Mouse (Mus musculus) cortical plate, adult 2 months (tissue): ENCODE results near the gene Zfp91. TPM values are rescaled to one million over a fixed set of nuclear protein-coding genes. Genes with fewer than 3 reads are reported as not detected.

Experiments used
- H3K27ac ChIP-seq: fragments of 200-500 bp; 2 replicates; pipeline ENCODE4 v1.5.1; 2012; ENCODE audit warnings: low read length, control low read depth, inconsistent platforms; ENCODE audit not compliant: insufficient read depth
- H3K4me1 ChIP-seq: fragments of 200-500 bp; 2 replicates; pipeline ENCODE4 v1.6.1; 2011; ENCODE audit warnings: low read length; ENCODE audit not compliant: control insufficient read depth, insufficient read depth
- H3K4me3 ChIP-seq: fragments of 200-500 bp; 2 replicates; pipeline ENCODE4 v1.5.1; 2011; ENCODE audit warnings: mild to moderate bottlenecking, low read length, control low read depth; ENCODE audit not compliant: insufficient read depth
- CTCF ChIP-seq: fragments of 200-500 bp; IDR thresholded peaks from 2 replicates; pipeline ENCODE4 v1.5.1; 2011; ENCODE audit warnings: mild to moderate bottlenecking, control low read depth, low read length; ENCODE audit not compliant: insufficient read depth; ENCODE audit errors: extremely low read depth
- POLR2A ChIP-seq: fragments of 200-500 bp; IDR thresholded peaks from 2 replicates; pipeline ENCODE4 v1.6.1; 2011; ENCODE audit warnings: mild to moderate bottlenecking, low read length, control low read depth; ENCODE audit not compliant: insufficient read depth; ENCODE audit errors: extremely low read depth
- polyA plus RNA-seq: library from polyadenylated mRNA; depleted of rRNA; stranded (reverse); fragments of >200 nt; gene quantifications from 2 replicates; pipeline ENCODE4 v1.2.3, GENCODE M21; 2012; rRNA removed

Gene Zfp91
- polyA plus RNA-seq = 51.3 and 55.9 TPM in 2 replicates

GRCm38 (mm10) chr19:12795511-12796327 is at the start of gene Zfp91, which contains the start of gene Lpxn:
Zfp91 (minus strand) TSS chr19:12796126.
Lpxn (plus strand) TSS chr19:12796193.
- TF ChIP-seq POLR2A (peak; percentile 42; the same call in 1 of the 2 replicates), CTCF (no peak)
- peak within 1 kb of the TSS; percentile 87 for H3K4me3 ChIP-seq

DNA sequence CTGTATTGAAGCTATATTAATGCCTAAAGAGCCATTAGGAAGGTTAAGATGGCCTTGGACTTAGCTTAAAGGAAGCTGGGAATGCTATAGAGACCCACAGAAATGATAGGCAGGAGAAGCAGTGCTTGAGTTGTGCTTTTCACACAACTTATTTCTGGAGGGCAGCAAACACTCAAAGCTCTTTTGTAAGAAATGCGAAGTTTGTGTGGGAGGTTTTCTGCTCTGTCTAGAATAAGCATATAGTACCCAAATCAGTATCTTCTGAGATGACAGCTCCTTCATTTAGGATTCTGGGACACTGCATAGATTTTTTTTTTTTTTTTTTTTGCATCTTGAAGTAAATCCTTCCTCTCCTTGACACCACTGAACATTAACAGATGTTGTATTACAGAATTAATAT is 42.6 kb upstream of the Zfp91 start:
- Histone ChIP-seq H3K27ac (no peak overlapping the region), H3K4me1 (no peaks in the 10 kb centered on the region), H3K4me3 (no peak overlapping the region)
- TF ChIP-seq POLR2A (no peak), CTCF (no peak)

More at GRCm38 (mm10) chr19:12795511-12796327, at the start of gene Zfp91, which contains the start of gene Lpxn:
- Histone ChIP-seq H3K27ac (peak within 1 kb of the TSS; percentile 100), H3K4me1 (peaks cover 1% of the 10 kb centered on the region; the same call in 1 of the 2 replicates)

GRCm38 (mm10) chr19:12833625-12834024 is 37.7 kb upstream of the Zfp91 start:
- no peak for TF ChIP-seq POLR2A
- no peak for TF ChIP-seq CTCF
- H3K4me3 ChIP-seq = no peak overlapping the region
- H3K27ac ChIP-seq = no peak overlapping the region
- H3K4me1 ChIP-seq = no peaks in the 10 kb centered on the region

GRCm38 (mm10) chr19:12831559-12831958 is 35.6 kb upstream of the Zfp91 start:
- Histone ChIP-seq H3K27ac (no peak overlapping the region), H3K4me1 (no peaks in the 10 kb centered on the region), H3K4me3 (no peak overlapping the region)
- TF ChIP-seq CTCF (no peak), POLR2A (no peak)

GRCm38 (mm10) chr19:12830823-12831430 is 35.0 kb upstream of the Zfp91 start:
- no peak overlapping the region for H3K27ac ChIP-seq
- H3K4me3 ChIP-seq = no peak overlapping the region
- no peak for TF ChIP-seq CTCF
- TF ChIP-seq POLR2A = no peak
- no peaks in the 10 kb centered on the region for H3K4me1 ChIP-seq

GRCm38 (mm10) chr19:12824549-12824948 is 28.6 kb upstream of the Zfp91 start:
- H3K27ac ChIP-seq = no peak overlapping the region
- H3K4me3 ChIP-seq = no peak overlapping the region
- no peaks in the 10 kb centered on the region for H3K4me1 ChIP-seq
- TF ChIP-seq CTCF = no peak
- TF ChIP-seq POLR2A = no peak

DNA sequence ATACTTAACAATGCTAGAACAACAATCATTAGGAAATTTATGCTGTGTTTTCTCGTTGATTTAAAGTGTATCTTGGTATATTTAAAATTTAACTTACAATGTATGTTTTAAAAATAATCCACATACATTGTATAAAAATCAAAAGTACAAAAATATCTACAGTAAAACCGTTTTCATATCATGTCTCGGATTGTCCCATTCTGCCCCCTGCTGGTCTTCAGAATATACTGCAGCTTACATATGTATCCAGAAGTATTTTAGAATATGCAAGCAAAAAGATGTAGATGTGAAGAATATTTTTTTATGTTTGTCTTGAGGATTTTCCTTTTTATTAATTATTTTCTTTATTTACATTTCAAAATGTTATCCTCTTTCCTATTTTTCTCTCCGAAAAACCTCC is 24.5 kb upstream of the Zfp91 start:
- Histone ChIP-seq H3K27ac (no peak overlapping the region), H3K4me3 (no peak overlapping the region), H3K4me1 (no peaks in the 10 kb centered on the region)
- TF ChIP-seq POLR2A (no peak), CTCF (no peak)

GRCm38 (mm10) chr19:12818507-12818906 is 22.6 kb upstream of the Zfp91 start:
- TF ChIP-seq CTCF (no peak), POLR2A (no peak)
- no peak overlapping the region for H3K4me3 ChIP-seq
- no peak overlapping the region for H3K27ac ChIP-seq
- H3K4me1 ChIP-seq = no peaks in the 10 kb centered on the region

- Histone ChIP-seq H3K27ac (no peak overlapping the region), H3K4me1 (no peaks in the 10 kb centered on the region), H3K4me3 (no peak overlapping the region)
- TF ChIP-seq POLR2A = no peak
- no peak for TF ChIP-seq CTCF
Measured at GRCm38 (mm10) chr19:12813883-12814282, 18.0 kb upstream of the Zfp91 start.

DNA sequence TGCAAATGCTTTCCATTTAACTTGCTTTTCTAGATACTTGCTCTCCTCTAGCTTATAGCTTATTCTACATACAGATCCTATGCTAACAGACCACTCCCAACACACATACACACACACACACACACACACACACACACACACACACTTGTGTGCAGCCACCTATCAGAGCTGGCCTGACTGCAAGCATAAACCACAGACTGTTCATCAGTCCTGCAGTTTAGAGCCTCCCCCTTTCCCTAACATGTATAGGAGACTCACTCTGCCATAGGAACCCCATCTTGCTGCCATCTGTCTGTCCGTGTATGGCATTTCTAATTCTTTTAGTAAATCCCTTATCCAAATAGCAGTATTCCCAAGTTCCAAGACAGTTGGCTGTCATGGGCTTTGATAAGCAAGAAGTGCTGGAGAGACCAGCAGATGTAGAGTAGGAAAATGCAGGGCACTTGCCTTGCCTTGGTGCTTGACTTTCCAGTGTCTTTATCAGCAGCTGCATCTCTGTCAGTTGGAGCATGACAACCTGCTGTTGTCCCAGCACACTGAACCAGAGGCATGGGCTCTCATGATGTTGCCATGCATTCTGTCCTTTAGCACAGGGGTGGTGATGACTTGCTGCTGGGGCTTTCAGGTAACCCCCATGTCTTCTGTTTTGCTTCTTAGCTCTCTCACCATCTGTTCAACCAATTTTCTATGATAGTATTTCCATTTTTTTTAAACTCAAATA is 16.9 kb upstream of the Zfp91 start:
- no peaks in the 10 kb centered on the region for H3K4me1 ChIP-seq
- H3K27ac ChIP-seq = no peak overlapping the region
- no peak for TF ChIP-seq POLR2A
- TF ChIP-seq CTCF = no peak
- H3K4me3 ChIP-seq = no peak overlapping the region
